Mouse (Mus musculus) midbrain, embryonic 10.5 days (tissue): Measurements from ENCODE around the gene Cdk2ap2. TPM values are rescaled to one million over a fixed set of nuclear protein-coding genes. Genes with fewer than 3 reads are reported as not detected.

Source experiments
- DNase-seq: peaks from one replicate; pipeline ENCODE4 v3.0.0-alpha.2; 2017; ENCODE audit warnings: low spot score
- H3K27ac ChIP-seq: fragments of 300-500 bp; sonication (generic); replicated peaks from 2 replicates; pipeline ENCODE4 v1.5.1; 2016; ENCODE audit warnings: mild to moderate bottlenecking
- H3K27me3 ChIP-seq: fragments of 300-500 bp; sonication (generic); 2 replicates; pipeline ENCODE4 v1.6.1; 2016; ENCODE audit warnings: low read depth, mild to moderate bottlenecking; ENCODE audit not compliant: poor library complexity, severe bottlenecking
- H3K36me3 ChIP-seq: fragments of 300-500 bp; sonication (generic); 2 replicates; pipeline ENCODE4 v1.6.1; 2016; ENCODE audit warnings: mild to moderate bottlenecking, moderate library complexity
- H3K4me1 ChIP-seq: fragments of 300-500 bp; sonication (generic); 2 replicates; pipeline ENCODE4 v1.6.1; 2016
- H3K4me3 ChIP-seq: fragments of 300-500 bp; sonication (generic); 2 replicates; pipeline ENCODE4 v1.5.1; 2016; ENCODE audit warnings: mild to moderate bottlenecking, moderate library complexity
- H3K9me3 ChIP-seq: fragments of 300-500 bp; sonication (generic); replicated peaks from 2 replicates; pipeline ENCODE4 v1.6.1; 2016; ENCODE audit warnings: mild to moderate bottlenecking
- WGBS: fragments of 180-500 bp; shearing (Covaris S2); methylation state at CpG from one replicate; pipeline ENCODE4 v1.1.7; 2016; 5-methylcytosine and 5-hydroxymethylcytosine counted together
- polyA plus RNA-seq: library from polyadenylated mRNA; unstranded; fragments of >200 nt; fragmentation: Nextera tagmentation; extraction: Ambion mirVana; gene quantifications from 2 replicates; pipeline ENCODE4 v1.2.1, GENCODE M21; 2016

The Cdk2ap2 gene
- polyA plus RNA-seq, 1 experiment from 2014 or later = 82.5 TPM

- 87% methylated on average over 6 of the region's 6 CpGs for WGBS
- Histone ChIP-seq H3K4me3 (no peak overlapping the region), H3K36me3 (no peaks in the 10 kb centered on the region), H3K27ac (0 out of 2 replicates have a peak overlapping the region, but pooled peaks have one; percentile 17), H3K9me3 (no peaks in the 10 kb centered on the region), H3K27me3 (no peaks in the 10 kb centered on the region), H3K4me1 (peaks cover 23% of the 10 kb centered on the region)
- no peak for DNase-seq
Observed at GRCm38 (mm10) chr19:4140147-4140546, 43.2 kb downstream of the Cdk2ap2 start.

- Histone ChIP-seq H3K4me1 (peaks cover 28% of the 10 kb centered on the region), H3K27me3 (no peaks in the 10 kb centered on the region), H3K9me3 (peaks cover 6% of the 10 kb centered on the region; the same call in 1 of the 2 replicates), H3K4me3 (no peak overlapping the region), H3K36me3 (no peaks in the 10 kb centered on the region), H3K27ac (no peak overlapping the region; the same call in 1 of the 2 replicates)
- WGBS = 93% methylated on average over 18 of the region's 18 CpGs
- DNase-seq = no peak
Observed at GRCm38 (mm10) chr19:4142416-4143173, 45.6 kb downstream of the Cdk2ap2 start.

- peaks cover 33% of the 10 kb centered on the region for H3K4me1 ChIP-seq
- no peaks in the 10 kb centered on the region for H3K36me3 ChIP-seq
- no peak for DNase-seq
- H3K27ac ChIP-seq = peak within 1 kb of the TSS; percentile 14; the same call in 1 of the 2 replicates
- H3K9me3 ChIP-seq = peaks cover 6% of the 10 kb centered on the region; the same call in 1 of the 2 replicates
- H3K4me3 ChIP-seq = no peak within 1 kb of the TSS
- WGBS = 83% methylated on average over 7 of the region's 7 CpGs
- H3K27me3 ChIP-seq = no peaks in the 10 kb centered on the region
Observed at GRCm38 (mm10) chr19:4143759-4144268, 46.8 kb downstream of the Cdk2ap2 start, which contains the start of gene Cabp4. Cabp4 (minus strand) TSS chr19:4144033.

- WGBS = 87% methylated on average over 16 of the region's 16 CpGs
- Histone ChIP-seq H3K36me3 (peaks cover 1% of the 10 kb centered on the region; the same call in 1 of the 2 replicates), H3K9me3 (peaks cover 6% of the 10 kb centered on the region; the same call in 1 of the 2 replicates), H3K4me3 (no peak overlapping the region), H3K27me3 (no peaks in the 10 kb centered on the region), H3K27ac (0 out of 2 replicates have a peak overlapping the region, but pooled peaks have one; percentile 14), H3K4me1 (peaks cover 33% of the 10 kb centered on the region)
- DNase-seq = no peak
Observed at GRCm38 (mm10) chr19:4144550-4145498, 47.8 kb downstream of the Cdk2ap2 start.

- no peak overlapping the region for H3K4me3 ChIP-seq
- H3K27ac ChIP-seq = no peak overlapping the region
- peaks cover 34% of the 10 kb centered on the region for H3K4me1 ChIP-seq
- DNase-seq = no peak
- WGBS = 87% methylated on average over 5 of the region's 5 CpGs
- H3K27me3 ChIP-seq = no peaks in the 10 kb centered on the region
- peaks cover 12% of the 10 kb centered on the region for H3K36me3 ChIP-seq
- H3K9me3 ChIP-seq = peaks cover 6% of the 10 kb centered on the region; the same call in 1 of the 2 replicates
Observed at GRCm38 (mm10) chr19:4145936-4146335, 49.0 kb downstream of the Cdk2ap2 start.

- Histone ChIP-seq H3K4me1 (peaks cover 34% of the 10 kb centered on the region), H3K4me3 (no peak overlapping the region), H3K36me3 (peaks cover 18% of the 10 kb centered on the region), H3K27me3 (no peaks in the 10 kb centered on the region), H3K27ac (no peak overlapping the region), H3K9me3 (peaks cover 6% of the 10 kb centered on the region; the same call in 1 of the 2 replicates)
- 59% methylated on average over 12 of the region's 12 CpGs for WGBS
- no peak for DNase-seq
Observed at GRCm38 (mm10) chr19:4146366-4147021, 49.5 kb downstream of the Cdk2ap2 start.

- no peak overlapping the region for H3K27ac ChIP-seq
- peaks cover 23% of the 10 kb centered on the region for H3K36me3 ChIP-seq
- no peaks in the 10 kb centered on the region for H3K27me3 ChIP-seq
- no peak for DNase-seq
- no peak overlapping the region for H3K4me3 ChIP-seq
- peaks cover 34% of the 10 kb centered on the region for H3K4me1 ChIP-seq
- H3K9me3 ChIP-seq = peaks cover 6% of the 10 kb centered on the region; the same call in 1 of the 2 replicates
- WGBS = 47% methylated on average over 3 of the region's 3 CpGs
Observed at GRCm38 (mm10) chr19:4147022-4147405, 50.0 kb downstream of the Cdk2ap2 start.

GRCm38 (mm10) chr19:4147782-4148490 lies 51.0 kb downstream of the Cdk2ap2 start:
- Histone ChIP-seq H3K9me3 (peaks cover 6% of the 10 kb centered on the region; the same call in 1 of the 2 replicates), H3K27ac (peak overlapping the region; percentile 87)
- WGBS = 34% methylated on average over 9 of the region's 9 CpGs

GRCm38 (mm10) chr19:4148491-4148806 lies 51.5 kb downstream of the Cdk2ap2 start, which contains the start of gene Coro1b:
Coro1b (plus strand) TSS chr19:4148619.
- DNase-seq = peak; percentile 95
- peaks cover 37% of the 10 kb centered on the region for H3K36me3 ChIP-seq
- peaks cover 6% of the 10 kb centered on the region; the same call in 1 of the 2 replicates for H3K9me3 ChIP-seq
- no peaks in the 10 kb centered on the region for H3K27me3 ChIP-seq
- H3K4me3 ChIP-seq = peak within 1 kb of the TSS; percentile 84
- peak within 1 kb of the TSS; percentile 87 for H3K27ac ChIP-seq
- peaks cover 31% of the 10 kb centered on the region for H3K4me1 ChIP-seq
- WGBS = under 1% methylated on average over 33 of the region's 33 CpGs

More at GRCm38 (mm10) chr19:4147782-4148490, 51.0 kb downstream of the Cdk2ap2 start:
- DNase-seq = no peak
- peaks cover 31% of the 10 kb centered on the region for H3K36me3 ChIP-seq
- no peaks in the 10 kb centered on the region for H3K27me3 ChIP-seq
- peak overlapping the region; percentile 84 for H3K4me3 ChIP-seq
- H3K4me1 ChIP-seq = peaks cover 31% of the 10 kb centered on the region
